Mouse (Mus musculus): Measurements from ENCODE around the gene Epha4. TPM values are rescaled to one million over a fixed set of nuclear protein-coding genes. Genes with fewer than 3 reads are reported as not detected.

Epha4 gene
- 100 to 1,000 TPM; 148 to 151 TPM for total RNA-seq (2021)
- long read RNA-seq, experiment 1, full-length matches to known transcripts = 8 of 40 reads
- long read RNA-seq, experiment 1, partial matches to known transcripts = 16 of 40 reads
- long read RNA-seq, experiment 1, other reads (novel, unspliced or antisense) = 16 of 40 reads
- long read RNA-seq, experiment 2, full-length matches to known transcripts = 1 of 23 reads
- long read RNA-seq, experiment 2, partial matches to known transcripts = 15 of 23 reads
- long read RNA-seq, experiment 2, other reads (novel, unspliced or antisense) = 7 of 23 reads

- peak; percentile 87 to 92 for DNase-seq (ENCODE audit: low spot score in 2 of 2)
Observed at GRCm38 (mm10) chr1:77514963-77515650, at the start of gene Epha4. Gene Epha4, minus strand, starts transcription at chr1:77515088.

GRCm38 (mm10) chr1:77556199-77556598 is 41.3 kb upstream of the Epha4 start:
- no peak for DNase-seq (ENCODE audit: low spot score in 2 of 2)

- no peak for DNase-seq (ENCODE audit: low spot score in 2 of 2)
Observed at GRCm38 (mm10) chr1:77551927-77552326, 37.0 kb upstream of the Epha4 start.

- peak; percentile 47 to 58 for DNase-seq (ENCODE audit: low spot score in 2 of 2)
Observed at GRCm38 (mm10) chr1:77545722-77546121, 30.8 kb upstream of the Epha4 start.

GRCm38 (mm10) chr1:77545035-77545434 is 30.1 kb upstream of the Epha4 start:
- DNase-seq (ENCODE audit: low spot score in 2 of 2) = no peak

- DNase-seq (ENCODE audit: low spot score in 2 of 2) = no peak
Observed at GRCm38 (mm10) chr1:77544279-77544678, 29.4 kb upstream of the Epha4 start.

- DNase-seq (ENCODE audit: low spot score in 2 of 2) = no peak
Observed at GRCm38 (mm10) chr1:77539945-77540344, 25.1 kb upstream of the Epha4 start.

- no peak for DNase-seq (ENCODE audit: low spot score in 2 of 2)
Observed at GRCm38 (mm10) chr1:77538559-77538958, 23.7 kb upstream of the Epha4 start.

- DNase-seq (ENCODE audit: low spot score in 2 of 2) = peak; percentile 44 to 55
Observed at GRCm38 (mm10) chr1:77535905-77536304, 21.0 kb upstream of the Epha4 start.

GRCm38 (mm10) chr1:77532576-77533183 is 17.8 kb upstream of the Epha4 start:
- DNase-seq (ENCODE audit: low spot score in 2 of 2) = no peak

- no peak for DNase-seq (ENCODE audit: low spot score in 2 of 2)
Observed at GRCm38 (mm10) chr1:77531934-77532575, 17.2 kb upstream of the Epha4 start.

- no peak for DNase-seq (ENCODE audit: low spot score in 2 of 2)
Observed at GRCm38 (mm10) chr1:77525082-77525481, 10.2 kb upstream of the Epha4 start.

GRCm38 (mm10) chr1:77523354-77523753 is 8.5 kb upstream of the Epha4 start:
- DNase-seq (ENCODE audit: low spot score in 2 of 2) = no peak

GRCm38 (mm10) chr1:77521640-77522539 is 7.0 kb upstream of the Epha4 start:
- DNase-seq (ENCODE audit: low spot score in 2 of 2) = peak in 1 of 2 experiments; percentile 52

- DNase-seq (ENCODE audit: low spot score in 2 of 2) = no peak
Observed at GRCm38 (mm10) chr1:77518715-77519114, 3.8 kb upstream of the Epha4 start.

- peak; percentile 96 to 98 for DNase-seq (ENCODE audit: low spot score in 2 of 2)
Observed at GRCm38 (mm10) chr1:77516203-77516991, 1.5 kb upstream of the Epha4 start.

GRCm38 (mm10) chr1:77515651-77515981 is 728 bp upstream of the Epha4 start:
- DNase-seq (ENCODE audit: low spot score in 2 of 2) = no peak

GRCm38 (mm10) chr1:77514325-77514962 is 444 bp downstream of the Epha4 start:
- DNase-seq (ENCODE audit: low spot score in 2 of 2) = peak; percentile 48 to 57

GRCm38 (mm10) chr1:77513959-77514324 is 946 bp downstream of the Epha4 start:
- DNase-seq (ENCODE audit: low spot score in 2 of 2) = no peak

All from left cerebral cortex, adult 18-20 months (tissue).